Mouse (Mus musculus): ENCODE data around the gene Lgr6.

GRCm38 (mm10) chr1:135132893-135133369, 27.9 kb upstream of the Lgr6 start:
- TF ChIP-seq POLR2A (IDR thresholded peaks at IDR 0.05; ENCODE audit: low read depth, low read length): no peak
- TF ChIP-seq CTCF (IDR thresholded peaks at IDR 0.05; ENCODE audit: extremely low read depth, insufficient read depth, insufficient read length, insufficient replicate concordance): no peak
